Mouse (Mus musculus) adrenal gland, adult 2 months (tissue): Measurements from ENCODE around the gene Cldn24. TPM values are rescaled to one million over a fixed set of nuclear protein-coding genes. Genes with fewer than 3 reads are reported as not detected.

ENCODE experiments used
- DNase-seq: peaks from one replicate; pipeline ENCODE4 v3.0.0; 2021
- polyA plus RNA-seq: library from polyadenylated mRNA; depleted of rRNA; stranded (reverse); fragments of >200 nt; gene quantifications from 2 replicates; pipeline ENCODE4 v1.2.3, GENCODE M21; 2012; rRNA removed
- total RNA-seq, 2 experiments: library from RNA; stranded (reverse); gene quantifications; 2 replicates each; pipeline ENCODE4 v1.2.3; 2021

Gene Cldn24
- total and polyA plus RNA-seq, 3 experiments: not detected

DNA sequence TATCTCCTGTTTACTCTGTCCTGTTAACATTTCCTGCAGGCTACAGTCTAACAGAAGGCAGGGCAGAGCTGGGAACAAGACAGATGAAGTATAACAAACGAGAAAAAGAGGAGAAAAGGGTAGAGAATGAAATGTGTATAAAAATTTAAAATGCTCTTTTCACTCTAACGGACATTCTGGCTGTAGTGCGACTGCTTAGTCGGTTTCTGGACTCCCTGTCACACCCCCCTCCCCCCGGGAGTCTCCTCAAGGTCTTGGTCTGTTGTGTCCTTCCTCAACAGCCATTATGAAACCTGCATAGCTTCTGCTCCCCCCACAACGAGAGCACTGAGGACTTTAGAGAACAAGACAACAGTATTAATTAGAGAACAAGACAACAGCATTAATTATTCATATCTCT lies 10.7 kb downstream of the Cldn24 start:
- DNase-seq: peak; percentile 64

DNA sequence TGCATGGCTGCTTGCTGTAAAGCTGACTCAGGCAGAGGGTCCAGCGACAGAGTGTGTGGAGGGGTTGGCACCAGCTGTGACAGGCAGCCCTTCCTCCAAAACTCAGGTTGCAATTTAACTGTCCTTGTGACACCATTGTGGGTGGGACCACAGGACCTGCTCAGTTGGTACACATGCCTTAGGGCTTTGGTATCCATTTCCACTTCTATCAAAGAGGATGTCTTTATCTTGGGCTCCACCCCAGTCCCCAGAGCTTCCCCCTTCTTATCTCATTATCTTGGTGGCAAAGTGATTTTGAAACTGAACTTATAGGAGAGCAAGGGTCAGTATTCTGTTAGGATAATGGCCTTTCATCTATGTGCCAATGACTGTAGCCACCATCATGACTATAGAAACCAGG lies 12.0 kb downstream of the Cldn24 start:
- no peak for DNase-seq

DNA sequence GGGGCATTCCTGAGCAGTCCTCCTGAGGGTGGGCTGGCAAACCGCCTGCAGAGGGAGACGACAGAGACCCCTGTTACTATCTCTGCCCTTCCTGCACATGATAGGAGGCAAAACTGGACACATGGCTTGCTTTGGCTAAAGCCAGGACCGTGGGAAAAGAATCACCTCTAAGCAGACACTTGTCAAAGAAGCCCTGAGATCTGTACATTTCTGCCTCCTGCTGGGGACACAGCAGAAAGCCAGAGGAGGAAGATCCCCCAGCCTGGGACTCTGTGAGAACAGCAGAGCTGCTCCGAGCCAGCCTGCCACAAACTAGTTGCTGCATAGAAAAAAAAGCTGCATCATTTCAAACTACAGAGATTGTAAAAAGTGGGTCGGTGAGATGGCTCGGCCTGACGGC lies 21.1 kb downstream of the Cldn24 start:
- DNase-seq: no peak

DNA sequence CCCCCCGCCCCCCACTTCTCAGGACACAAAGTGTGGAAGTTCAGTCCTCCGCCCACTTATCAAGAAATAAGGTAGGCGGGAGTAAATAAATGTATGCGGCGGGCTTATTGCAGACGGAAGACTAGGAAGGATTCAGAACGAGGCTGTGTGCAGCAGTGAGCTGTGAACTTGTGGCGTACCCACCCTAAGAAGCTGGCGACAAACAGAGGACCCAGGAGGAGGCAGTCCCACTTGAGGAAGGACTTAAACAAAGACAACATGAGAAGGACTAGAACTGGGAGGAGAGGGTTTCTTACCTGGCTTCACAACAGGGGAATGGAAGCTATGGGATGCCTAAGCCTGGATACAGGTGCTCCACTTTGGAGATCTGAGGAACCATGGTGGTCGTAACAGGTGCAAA lies 21.7 kb downstream of the Cldn24 start:
- no peak for DNase-seq

DNA sequence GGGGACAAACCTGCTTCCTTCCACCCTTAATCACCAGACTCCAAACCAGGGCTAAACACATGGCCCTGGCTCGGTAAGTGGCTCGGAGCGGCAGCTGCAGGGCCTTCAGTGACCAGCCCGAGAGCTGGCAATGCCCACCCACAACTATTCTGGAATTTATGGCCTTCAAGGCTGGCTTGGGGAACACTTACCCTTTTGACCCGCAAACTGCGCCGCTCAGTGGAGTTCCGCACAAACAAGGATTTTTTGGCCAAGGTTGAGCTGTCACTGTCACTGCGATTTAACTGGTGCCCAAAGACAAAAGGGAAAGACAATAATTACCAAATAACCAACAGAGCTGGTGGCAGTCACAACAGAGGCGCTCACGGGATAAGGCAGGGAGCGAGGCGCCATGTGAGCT lies 24.0 kb downstream of the Cldn24 start:
- peak; percentile 65 for DNase-seq

DNA sequence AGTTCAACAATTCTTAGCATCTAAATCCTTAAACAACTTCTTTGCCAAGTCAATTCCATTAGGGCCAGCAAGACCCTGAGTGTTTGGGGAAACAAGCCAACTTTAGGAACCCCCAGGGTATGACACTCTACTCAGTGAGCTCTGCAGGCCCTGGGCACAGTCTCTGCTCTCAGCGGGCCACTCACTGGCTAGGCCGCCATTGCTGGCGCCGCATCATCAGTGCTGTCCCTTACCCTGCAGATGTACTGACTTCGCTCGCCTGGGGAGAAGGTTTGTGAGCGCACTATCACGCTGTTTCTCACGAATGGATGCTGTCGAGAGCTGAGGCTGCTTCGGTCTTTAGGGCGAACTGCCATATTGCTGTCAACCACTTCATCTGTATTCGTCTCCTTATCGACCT lies 25.2 kb downstream of the Cldn24 start:
- no peak for DNase-seq

DNA sequence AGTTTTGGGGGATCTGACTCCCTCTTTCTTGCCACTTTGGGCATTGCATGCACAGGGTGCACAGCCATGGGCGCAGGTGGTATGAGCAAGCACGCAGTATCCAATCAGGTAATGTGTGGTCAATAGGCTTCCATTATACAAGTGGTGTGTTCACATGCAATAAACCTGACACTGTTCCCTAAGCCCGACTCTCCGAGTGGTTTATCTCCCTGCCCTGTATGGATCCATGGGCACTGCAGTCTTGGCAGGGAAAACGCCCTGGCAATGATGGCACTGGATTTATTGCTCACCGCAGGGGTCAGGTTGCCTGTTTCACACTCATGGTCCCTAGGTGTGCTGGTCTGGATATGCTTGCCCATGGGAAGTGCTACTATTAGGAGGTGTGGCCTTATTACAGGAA lies 26.0 kb downstream of the Cldn24 start:
- DNase-seq: no peak

DNA sequence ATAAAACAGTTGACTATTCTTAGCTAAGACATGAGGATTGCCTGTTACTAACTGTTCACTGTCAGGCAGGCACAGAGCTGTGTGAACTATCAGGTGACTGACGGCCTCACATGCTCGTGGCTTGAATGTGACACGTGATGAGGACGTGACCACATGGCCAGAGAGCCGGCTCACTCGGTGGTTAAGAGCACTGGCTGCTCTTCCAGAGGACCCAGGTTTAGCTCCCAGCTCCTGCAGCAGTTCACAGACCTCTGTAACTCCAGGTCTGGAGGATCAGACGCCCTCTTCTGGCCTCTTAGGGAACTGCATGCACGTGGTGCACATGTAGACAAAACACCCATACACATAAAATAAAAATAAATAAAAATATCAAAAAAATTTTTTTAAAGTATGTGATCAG lies 27.9 kb downstream of the Cldn24 start:
- DNase-seq: no peak

DNA sequence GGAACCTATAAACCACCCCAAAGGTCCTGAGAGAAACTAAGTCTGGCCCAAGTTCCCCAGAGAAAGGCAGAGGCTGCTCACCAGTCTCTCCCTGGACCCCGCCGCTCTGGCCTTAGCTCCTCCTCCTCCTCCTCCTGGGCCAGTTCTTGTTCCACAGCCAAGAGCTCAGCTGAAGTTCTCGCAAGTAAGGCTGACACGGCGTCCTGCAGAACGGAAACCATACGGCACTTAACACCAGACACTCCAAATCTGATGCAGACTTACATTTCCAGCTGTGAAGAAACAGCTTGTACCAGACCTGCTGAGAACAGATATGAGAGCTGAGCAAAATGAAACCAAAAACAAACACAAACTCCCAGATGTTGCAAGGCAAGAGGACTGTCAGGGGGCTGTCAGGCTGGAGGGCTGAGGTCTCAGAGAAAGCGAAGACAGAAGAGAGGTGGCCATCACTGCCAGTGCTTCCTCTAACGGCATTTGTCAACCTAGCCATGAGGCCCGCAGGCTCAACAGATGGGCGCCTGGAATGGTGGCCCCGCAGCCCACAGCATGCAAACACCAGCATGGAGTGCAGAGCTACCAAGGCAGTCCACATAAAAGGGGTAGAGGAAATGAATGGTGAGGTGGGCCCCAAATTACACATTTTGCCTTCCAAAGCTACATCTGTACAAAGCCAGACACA lies 30.0 kb downstream of the Cldn24 start:
- DNase-seq: peak; percentile 30

DNA sequence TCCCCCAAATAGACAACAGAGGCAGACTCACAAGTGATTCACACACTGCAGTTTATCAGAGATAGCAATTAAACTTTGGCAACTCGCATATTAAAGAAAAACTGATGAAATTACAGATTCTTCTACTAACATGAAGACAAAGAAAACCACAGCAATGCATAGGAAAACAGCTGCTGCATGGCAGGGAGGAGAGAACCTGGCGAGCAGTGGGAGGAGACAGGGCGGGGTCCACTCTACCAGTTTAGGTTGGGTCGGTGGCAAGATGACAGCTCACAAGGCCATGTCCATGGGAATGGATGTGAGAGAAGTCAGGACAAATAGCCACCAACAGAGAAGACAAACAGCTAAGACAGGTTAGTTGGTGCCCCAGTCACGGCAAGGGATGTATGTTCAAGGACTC lies 30.8 kb downstream of the Cldn24 start:
- no peak for DNase-seq

DNA sequence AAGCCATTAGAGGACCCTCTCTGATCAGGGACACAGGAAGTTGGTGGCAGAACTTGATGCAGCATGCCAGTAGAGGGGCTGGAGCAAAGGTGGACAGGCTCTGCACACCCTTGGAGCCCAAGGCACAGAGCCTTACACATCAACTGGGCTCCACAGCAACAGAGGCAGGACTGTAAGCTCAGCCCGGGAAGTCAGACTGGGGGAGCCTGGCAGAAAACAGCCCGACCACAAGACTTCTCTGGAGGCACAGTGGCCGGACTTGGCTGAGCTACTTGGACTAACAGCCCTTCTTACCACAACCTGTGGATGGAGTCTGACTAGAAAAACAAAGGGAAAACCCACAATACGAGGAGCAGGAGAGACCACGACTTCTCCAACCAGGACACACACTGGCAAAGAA lies 31.4 kb downstream of the Cldn24 start:
- DNase-seq: no peak

DNA sequence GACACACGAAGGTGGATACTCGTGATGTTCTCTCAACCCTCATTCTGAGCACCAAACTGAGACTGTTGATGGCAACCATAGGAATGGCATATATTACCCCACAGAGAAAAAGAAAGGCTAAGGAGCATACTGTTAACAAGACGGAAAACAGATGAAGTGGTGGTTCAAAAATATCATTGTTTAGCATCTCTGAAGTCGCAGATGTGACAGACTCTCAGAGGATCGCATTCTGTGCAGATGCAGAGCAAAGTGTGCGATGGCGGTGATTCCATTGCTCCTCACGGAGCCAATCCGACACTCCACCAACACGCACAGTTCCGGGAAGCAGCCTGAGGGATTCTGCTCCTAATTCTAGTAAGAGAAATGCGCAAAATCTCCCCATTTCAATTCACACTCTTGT lies 37.3 kb downstream of the Cldn24 start:
- no peak for DNase-seq

DNA sequence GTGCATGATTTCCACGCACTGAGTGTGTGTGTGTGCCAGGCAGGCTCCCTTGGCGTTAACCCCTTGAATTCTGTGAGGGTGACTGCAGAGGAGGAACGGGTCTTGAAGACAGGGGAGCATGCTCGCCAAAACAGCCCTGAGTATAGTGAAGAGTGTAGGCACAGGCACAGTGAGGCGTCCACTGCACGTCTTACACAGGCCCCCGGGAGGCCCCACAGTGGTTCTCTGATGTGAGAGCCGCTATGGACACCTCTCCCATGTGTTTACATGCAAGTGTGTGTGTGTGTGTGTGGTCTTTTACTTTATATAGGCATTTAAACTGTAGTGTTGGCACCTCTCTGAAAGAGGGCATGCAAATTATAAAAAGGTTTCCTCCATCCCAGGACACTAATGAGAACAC lies 44.6 kb downstream of the Cldn24 start:
- no peak for DNase-seq

DNA sequence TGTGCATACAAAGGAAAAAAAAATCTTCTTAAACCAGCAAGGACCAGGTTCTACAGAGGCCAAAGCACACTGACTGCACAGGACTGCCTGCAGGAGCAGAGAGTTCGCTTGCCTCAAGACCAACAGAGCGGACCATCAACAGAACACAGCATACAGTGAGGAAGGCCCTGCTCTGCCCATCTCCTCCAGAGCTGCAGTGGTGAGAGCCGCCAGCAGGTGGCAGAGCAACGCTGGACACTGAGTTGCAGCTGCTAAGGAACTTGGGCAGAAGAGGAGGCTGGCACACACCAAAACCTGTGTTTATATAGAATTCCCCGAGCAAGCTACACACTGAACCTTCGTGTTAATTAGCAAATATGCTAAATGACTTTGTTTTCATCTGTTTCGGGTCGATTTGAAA lies 45.1 kb downstream of the Cldn24 start:
- DNase-seq: peak; percentile 80

Other genes with a start within 250 kb of the Cldn24 start
- 10 to 100 TPM; 20.0 to 24.9 TPM for gene Ing2, start 146.6 kb upstream of the Cldn24 start, total RNA-seq
- gene Ing2, start 146.6 kb upstream of the Cldn24 start, polyA plus RNA-seq: 1.7 and 1.9 TPM in 2 replicates
- gene Cdkn2aip, start 108.2 kb upstream of the Cldn24 start, total RNA-seq: 10 to 100 TPM; 11.0 to 12.9 TPM
- 26.0 and 38.1 TPM in 2 replicates for gene Cdkn2aip, start 108.2 kb upstream of the Cldn24 start, polyA plus RNA-seq
- gene Cldn22, start 2.3 kb downstream of the Cldn24 start, total RNA-seq: 1 to 10 TPM; 1.8 to 3.6 TPM
- 2.9 and 6.2 TPM in 2 replicates for gene Cldn22, start 2.3 kb downstream of the Cldn24 start, polyA plus RNA-seq
- 10 to 100 TPM; 21.9 to 25.7 TPM for gene Wwc2, start 168.8 kb downstream of the Cldn24 start, total RNA-seq
- 13.0 and 13.1 TPM in 2 replicates for gene Wwc2, start 168.8 kb downstream of the Cldn24 start, polyA plus RNA-seq